Mouse (Mus musculus): ENCODE results near the gene Smc5. TPM values are rescaled to one million over a fixed set of nuclear protein-coding genes. Genes with fewer than 3 reads are reported as not detected.
A peak's percentile ranks its signal among the peaks of the same experiment; 100 is the strongest.

Smc5 gene
- polyA plus RNA-seq, 1 experiment = 135 TPM

- Histone ChIP-seq H3K9ac (ENCODE audit: low read depth, poor library complexity, severe bottlenecking) (no peak overlapping the region), H3K27me3 (ENCODE audit: control insufficient read depth, insufficient read depth, low read length, poor library complexity, severe bottlenecking) (no peaks in the 10 kb centered on the region), H3K36me3 (ENCODE audit: control insufficient read depth, insufficient read depth, low read length, poor library complexity, severe bottlenecking) (no peaks in the 10 kb centered on the region), H3K4me1 (ENCODE audit: control insufficient read depth, insufficient read depth, low read length) (peaks cover 2% of the 10 kb centered on the region), H3K27ac (ENCODE audit: insufficient read depth, low read length) (no peak overlapping the region), H3K4me3 (ENCODE audit: low read depth, low read length) (no peak overlapping the region), H3K9me3 (replicated peaks; ENCODE audit: control insufficient read depth, insufficient read depth, low read length, poor library complexity, severe bottlenecking) (no peaks in the 10 kb centered on the region)
- no peak for TF ChIP-seq CTCF (IDR thresholded peaks at IDR 0.05; ENCODE audit: low read depth, low read length)
- TF ChIP-seq POLR2A (IDR thresholded peaks at IDR 0.05; ENCODE audit: insufficient read depth, low read length) = no peak
- TF ChIP-seq EP300 (IDR thresholded peaks at IDR 0.05; ENCODE audit: insufficient read depth, low read depth, low read length) = no peak
Observed at GRCm38 (mm10) chr19:23187732-23188131, 86.0 kb downstream of the Smc5 start.

DNA sequence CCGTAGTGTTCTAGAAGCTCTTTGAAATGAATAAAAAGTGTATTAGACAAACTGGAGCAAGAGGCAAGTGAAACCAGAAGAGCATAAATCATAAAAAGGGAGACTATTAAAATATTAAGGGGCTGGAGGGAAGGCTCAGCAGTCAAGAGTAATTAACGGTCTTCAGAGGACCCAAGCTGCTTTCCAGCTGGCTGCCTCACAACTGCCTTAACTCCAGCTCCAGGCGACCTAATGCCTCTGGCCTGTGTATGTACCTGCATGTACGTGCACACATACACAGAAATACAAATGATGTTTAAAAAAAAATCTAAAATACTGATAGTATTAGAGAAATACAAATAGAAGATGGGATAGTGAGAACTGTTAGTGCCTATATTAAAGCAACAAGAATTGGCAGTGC is 89.6 kb downstream of the Smc5 start:
- Histone ChIP-seq H3K27me3 (ENCODE audit: control insufficient read depth, insufficient read depth, low read length, poor library complexity, severe bottlenecking) (no peaks in the 10 kb centered on the region), H3K9me3 (replicated peaks; ENCODE audit: control insufficient read depth, insufficient read depth, low read length, poor library complexity, severe bottlenecking) (no peaks in the 10 kb centered on the region), H3K36me3 (ENCODE audit: control insufficient read depth, insufficient read depth, low read length, poor library complexity, severe bottlenecking) (no peaks in the 10 kb centered on the region), H3K27ac (ENCODE audit: insufficient read depth, low read length) (no peak overlapping the region), H3K9ac (ENCODE audit: low read depth, poor library complexity, severe bottlenecking) (no peak overlapping the region), H3K4me3 (ENCODE audit: low read depth, low read length) (no peak overlapping the region), H3K4me1 (ENCODE audit: control insufficient read depth, insufficient read depth, low read length) (peaks cover 2% of the 10 kb centered on the region)
- no peak for TF ChIP-seq CTCF (IDR thresholded peaks at IDR 0.05; ENCODE audit: low read depth, low read length)

DNA sequence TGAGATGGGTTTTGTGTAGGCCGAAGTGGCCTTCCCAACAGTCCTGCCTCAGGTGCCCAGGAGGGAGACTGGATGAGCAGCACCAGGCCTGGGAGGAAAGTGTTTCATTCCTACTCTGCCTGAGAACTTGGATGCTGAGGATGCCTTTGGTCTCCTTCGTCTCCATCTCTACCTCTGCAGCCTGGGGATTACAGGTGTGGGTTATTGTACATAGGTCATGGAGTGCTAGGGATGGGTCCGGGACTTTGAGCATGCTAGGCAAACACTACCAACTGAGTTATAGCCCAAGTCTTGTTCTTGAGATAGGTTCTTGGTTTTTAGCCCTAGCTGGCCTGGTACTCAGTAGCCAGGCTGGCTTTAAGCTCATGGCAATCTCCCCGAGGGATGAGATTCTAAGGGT is 90.2 kb downstream of the Smc5 start:
- Histone ChIP-seq H3K9me3 (replicated peaks; ENCODE audit: control insufficient read depth, insufficient read depth, low read length, poor library complexity, severe bottlenecking) (no peaks in the 10 kb centered on the region), H3K27ac (ENCODE audit: insufficient read depth, low read length) (no peak overlapping the region), H3K9ac (ENCODE audit: low read depth, poor library complexity, severe bottlenecking) (no peak overlapping the region), H3K27me3 (ENCODE audit: control insufficient read depth, insufficient read depth, low read length, poor library complexity, severe bottlenecking) (no peaks in the 10 kb centered on the region), H3K36me3 (ENCODE audit: control insufficient read depth, insufficient read depth, low read length, poor library complexity, severe bottlenecking) (no peaks in the 10 kb centered on the region), H3K4me1 (ENCODE audit: control insufficient read depth, insufficient read depth, low read length) (peaks cover 2% of the 10 kb centered on the region), H3K4me3 (ENCODE audit: low read depth, low read length) (no peak overlapping the region)
- TF ChIP-seq POLR2A (IDR thresholded peaks at IDR 0.05; ENCODE audit: insufficient read depth, low read length) (no peak), CTCF (IDR thresholded peaks at IDR 0.05; ENCODE audit: low read depth, low read length) (no peak), EP300 (IDR thresholded peaks at IDR 0.05; ENCODE audit: insufficient read depth, low read depth, low read length) (no peak)

DNA sequence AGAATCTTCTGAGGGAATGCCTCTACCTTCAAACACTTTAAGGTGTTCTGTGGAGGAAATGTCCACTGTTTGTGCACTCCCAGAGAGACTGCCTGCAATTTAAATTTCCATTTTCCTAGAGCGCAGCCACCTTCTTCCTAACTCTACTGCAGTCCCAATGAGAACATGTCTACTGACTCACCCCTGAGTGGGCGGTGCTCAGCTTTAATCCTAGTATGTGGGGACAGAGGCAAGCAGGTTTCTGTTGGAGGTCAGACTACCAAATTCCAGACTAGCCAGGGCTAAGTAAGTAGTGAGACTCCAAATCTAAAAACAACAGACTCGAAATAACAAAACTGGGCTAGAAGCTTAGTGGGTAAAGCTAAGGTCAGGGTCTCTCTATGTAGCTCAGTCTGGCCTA is 95.2 kb downstream of the Smc5 start:
- H3K4me1 ChIP-seq (ENCODE audit: control insufficient read depth, insufficient read depth, low read length) = peaks cover 4% of the 10 kb centered on the region
- no peaks in the 10 kb centered on the region for H3K9me3 ChIP-seq (replicated peaks; ENCODE audit: control insufficient read depth, insufficient read depth, low read length, poor library complexity, severe bottlenecking)
- TF ChIP-seq POLR2A (IDR thresholded peaks at IDR 0.05; ENCODE audit: insufficient read depth, low read length) (no peak), EP300 (IDR thresholded peaks at IDR 0.05; ENCODE audit: insufficient read depth, low read depth, low read length) (no peak), CTCF (IDR thresholded peaks at IDR 0.05; ENCODE audit: low read depth, low read length) (no peak)

DNA sequence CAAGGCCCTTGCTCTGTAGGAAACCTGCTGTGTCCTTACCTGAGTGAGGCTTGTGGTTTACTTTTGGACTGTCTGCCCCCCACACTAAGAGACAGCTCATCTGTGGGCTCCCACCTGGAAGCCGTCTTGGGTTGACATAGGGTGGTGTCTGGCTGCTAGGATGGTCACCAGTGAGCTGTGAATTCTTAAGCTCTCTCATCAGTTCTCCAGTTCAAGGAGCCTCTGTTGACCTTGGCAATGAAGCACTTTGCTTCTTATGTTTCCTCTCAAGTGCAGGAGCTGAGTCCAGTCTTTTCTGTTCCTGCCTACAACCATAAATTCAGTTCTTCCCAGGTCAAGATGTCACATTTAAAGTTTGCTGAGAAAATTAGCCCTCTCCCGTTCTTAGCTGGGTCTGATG is 98.2 kb downstream of the Smc5 start:
- Histone ChIP-seq H3K4me1 (ENCODE audit: control insufficient read depth, insufficient read depth, low read length) (peaks cover 4% of the 10 kb centered on the region), H3K36me3 (ENCODE audit: control insufficient read depth, insufficient read depth, low read length, poor library complexity, severe bottlenecking) (no peaks in the 10 kb centered on the region), H3K27me3 (ENCODE audit: control insufficient read depth, insufficient read depth, low read length, poor library complexity, severe bottlenecking) (no peaks in the 10 kb centered on the region), H3K9me3 (replicated peaks; ENCODE audit: control insufficient read depth, insufficient read depth, low read length, poor library complexity, severe bottlenecking) (no peaks in the 10 kb centered on the region; the same call in 1 of the 2 replicates), H3K27ac (ENCODE audit: insufficient read depth, low read length) (peak overlapping the region; percentile 16; the same call in 1 of the 2 replicates), H3K4me3 (ENCODE audit: low read depth, low read length) (no peak overlapping the region), H3K9ac (ENCODE audit: low read depth, poor library complexity, severe bottlenecking) (no peak overlapping the region)
- TF ChIP-seq CTCF (IDR thresholded peaks at IDR 0.05; ENCODE audit: low read depth, low read length) (no peak), EP300 (IDR thresholded peaks at IDR 0.05; ENCODE audit: insufficient read depth, low read depth, low read length) (no peak), POLR2A (IDR thresholded peaks at IDR 0.05; ENCODE audit: insufficient read depth, low read length) (no peak)

More for the DNA sequence above, 95.2 kb downstream of the Smc5 start:
- H3K27me3 ChIP-seq (ENCODE audit: control insufficient read depth, insufficient read depth, low read length, poor library complexity, severe bottlenecking) = no peaks in the 10 kb centered on the region
- no peak overlapping the region for H3K27ac ChIP-seq (ENCODE audit: insufficient read depth, low read length)
- no peak overlapping the region for H3K4me3 ChIP-seq (ENCODE audit: low read depth, low read length)
- H3K36me3 ChIP-seq (ENCODE audit: control insufficient read depth, insufficient read depth, low read length, poor library complexity, severe bottlenecking) = no peaks in the 10 kb centered on the region
- no peak overlapping the region for H3K9ac ChIP-seq (ENCODE audit: low read depth, poor library complexity, severe bottlenecking)

DNA sequence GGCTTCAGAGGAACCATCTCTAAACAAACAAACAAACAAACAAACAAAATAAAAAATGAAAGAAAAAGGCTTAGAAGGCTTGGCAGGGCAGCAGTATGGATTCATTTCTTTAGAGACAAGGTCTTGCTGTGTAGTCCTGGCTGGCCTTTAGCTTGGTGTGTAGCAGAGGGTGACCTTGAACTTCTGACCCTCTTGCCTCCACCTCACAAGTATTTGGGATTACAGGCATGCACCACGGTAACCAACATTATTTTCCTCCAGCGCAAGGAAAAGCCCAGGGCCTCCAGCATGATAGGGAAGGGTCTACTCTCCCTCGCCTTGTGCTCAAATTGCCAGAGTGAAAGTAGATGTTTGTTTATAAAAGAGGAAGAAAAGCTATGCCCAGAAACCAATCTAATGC is 98.6 kb downstream of the Smc5 start:
- Histone ChIP-seq H3K4me3 (ENCODE audit: low read depth, low read length) (no peak overlapping the region), H3K36me3 (ENCODE audit: control insufficient read depth, insufficient read depth, low read length, poor library complexity, severe bottlenecking) (no peaks in the 10 kb centered on the region), H3K27ac (ENCODE audit: insufficient read depth, low read length) (no peak overlapping the region), H3K27me3 (ENCODE audit: control insufficient read depth, insufficient read depth, low read length, poor library complexity, severe bottlenecking) (no peaks in the 10 kb centered on the region), H3K9me3 (replicated peaks; ENCODE audit: control insufficient read depth, insufficient read depth, low read length, poor library complexity, severe bottlenecking) (no peaks in the 10 kb centered on the region; the same call in 1 of the 2 replicates), H3K9ac (ENCODE audit: low read depth, poor library complexity, severe bottlenecking) (no peak overlapping the region), H3K4me1 (ENCODE audit: control insufficient read depth, insufficient read depth, low read length) (peaks cover 4% of the 10 kb centered on the region)
- TF ChIP-seq POLR2A (IDR thresholded peaks at IDR 0.05; ENCODE audit: insufficient read depth, low read length) = no peak

All from ES-Bruce4 (cell line).